Mouse (Mus musculus) thymus, postnatal 0 days (tissue): ENCODE results near the gene Plekhg3. TPM values are rescaled to one million over a fixed set of nuclear protein-coding genes. Genes with fewer than 3 reads are reported as not detected.

Source experiments
- DNase-seq: peaks from one replicate; pipeline ENCODE4 v3.0.0-alpha.2; 2015; ENCODE audit warnings: low spot score
- polyA plus RNA-seq: library from polyadenylated mRNA; unstranded; fragments of >200 nt; fragmentation: Nextera tagmentation; extraction: Ambion mirVana; gene quantifications from 2 replicates; pipeline ENCODE4 v1.2.1, GENCODE M21; 2015

Plekhg3 gene
- polyA plus RNA-seq, 1 experiment from 2014 or later, result 4.7 TPM

GRCm38 (mm10) chr12:76582841-76583240 lies 52.1 kb downstream of the Plekhg3 start:
- DNase-seq, result no peak

GRCm38 (mm10) chr12:76583454-76583853 lies 52.8 kb downstream of the Plekhg3 start:
- no peak for DNase-seq

DNA sequence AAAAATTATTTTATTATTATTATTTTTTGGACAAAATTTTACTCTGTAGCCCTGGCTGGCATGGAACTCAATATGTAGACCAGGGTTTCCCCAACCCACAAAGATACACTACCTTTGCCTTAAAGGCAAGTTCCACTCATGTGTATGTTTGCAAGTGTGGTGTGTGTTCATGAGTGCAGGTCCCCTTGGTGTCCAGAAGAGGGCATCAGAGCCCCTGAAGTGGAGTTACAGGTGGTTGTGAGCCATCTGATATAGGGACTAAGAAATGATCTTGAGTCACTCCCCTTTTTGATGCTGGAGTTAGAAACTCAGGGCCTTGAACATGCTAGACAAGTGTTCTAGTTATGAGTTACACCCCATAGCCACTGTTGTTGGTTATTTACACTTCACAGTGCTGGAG lies 54.3 kb downstream of the Plekhg3 start:
- no peak for DNase-seq

GRCm38 (mm10) chr12:76587357-76587756 lies 56.7 kb downstream of the Plekhg3 start:
- no peak for DNase-seq

- DNase-seq, result no peak
Observed at GRCm38 (mm10) chr12:76589531-76589930, 58.8 kb downstream of the Plekhg3 start.

GRCm38 (mm10) chr12:76591037-76591436 lies 60.3 kb downstream of the Plekhg3 start:
- DNase-seq, result no peak

DNA sequence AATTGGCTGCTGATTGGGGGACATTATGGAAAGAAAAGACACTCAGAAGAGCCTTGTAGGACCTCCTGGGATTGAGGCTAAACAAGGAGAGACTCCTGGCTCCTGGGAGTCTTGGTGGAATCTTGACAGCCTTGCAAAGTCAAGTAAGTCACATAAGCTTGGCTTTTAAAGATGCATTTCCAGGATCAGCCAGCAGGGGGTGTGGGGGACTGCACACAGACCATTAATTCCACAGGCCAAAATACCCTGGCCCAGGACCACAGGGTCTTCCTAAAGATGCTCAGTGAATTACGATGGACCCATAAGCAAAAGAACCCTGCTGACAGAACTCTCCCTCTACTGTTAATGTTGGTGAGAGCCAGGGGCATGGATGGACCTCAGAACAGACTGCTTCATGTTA lies 61.5 kb downstream of the Plekhg3 start:
- peak; percentile 60 for DNase-seq

- no peak for DNase-seq
Observed at GRCm38 (mm10) chr12:76593254-76593653, 62.6 kb downstream of the Plekhg3 start.

- DNase-seq, result no peak
Observed at GRCm38 (mm10) chr12:76593839-76594322, 63.2 kb downstream of the Plekhg3 start.

- DNase-seq, result no peak
Observed at GRCm38 (mm10) chr12:76594556-76594955, 63.9 kb downstream of the Plekhg3 start.

DNA sequence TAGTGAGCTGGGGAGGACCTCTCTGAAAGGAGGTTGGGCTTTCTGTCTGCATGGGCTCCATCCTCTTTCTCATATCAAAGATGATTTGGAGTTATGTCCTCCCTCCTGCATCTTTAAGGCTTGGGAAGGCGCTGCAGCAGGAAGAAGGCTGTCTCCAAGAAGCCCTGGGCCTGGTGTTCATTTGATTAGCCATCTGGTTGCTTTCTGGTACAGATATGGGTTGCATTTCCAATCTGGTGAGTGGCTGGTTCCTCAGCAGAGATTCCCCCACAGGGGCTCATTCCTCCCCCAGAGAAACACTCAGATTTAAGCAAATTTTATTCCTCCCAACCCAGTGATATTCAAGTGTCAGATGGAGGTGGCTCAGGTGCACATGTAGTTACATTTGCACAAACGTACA lies 65.1 kb downstream of the Plekhg3 start:
- DNase-seq, result no peak

DNA sequence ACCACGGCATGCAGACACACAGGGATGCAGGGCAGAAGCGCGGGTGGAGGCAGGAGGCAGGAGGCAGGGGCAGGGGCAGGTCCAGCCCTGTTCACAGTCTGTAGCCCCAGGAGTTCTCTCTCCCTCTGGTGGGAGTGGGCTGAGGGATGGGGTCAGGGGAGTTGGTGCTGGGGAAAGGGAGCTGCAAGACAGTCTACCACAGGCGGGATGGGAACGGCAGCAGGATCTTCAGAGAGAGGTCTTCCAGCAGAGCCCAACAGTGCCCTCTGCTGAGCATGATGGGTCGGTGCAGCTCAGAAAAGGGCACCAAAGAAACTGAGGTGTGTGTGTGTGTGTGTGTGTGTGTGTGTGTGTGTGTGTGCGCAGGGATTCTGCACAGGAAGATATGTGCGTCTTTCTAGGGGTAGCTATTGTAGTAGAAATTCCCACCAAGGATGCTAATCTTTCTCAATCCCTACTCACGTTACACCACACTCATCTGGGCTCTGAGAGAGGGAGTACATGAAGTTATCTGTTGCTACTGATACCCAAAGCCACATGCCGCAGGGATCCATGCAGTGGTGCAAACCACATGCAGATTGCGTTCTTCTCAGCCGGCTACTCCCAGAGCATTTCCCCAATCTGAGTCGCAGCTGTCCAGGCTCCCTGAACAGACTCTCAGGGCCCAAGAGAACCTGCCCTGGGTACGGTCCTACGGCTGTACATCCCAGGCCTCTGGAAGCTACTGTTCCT lies 65.8 kb downstream of the Plekhg3 start:
- DNase-seq, result peak; percentile 71

- no peak for DNase-seq
Observed at GRCm38 (mm10) chr12:76597577-76598100, 66.9 kb downstream of the Plekhg3 start.

DNA sequence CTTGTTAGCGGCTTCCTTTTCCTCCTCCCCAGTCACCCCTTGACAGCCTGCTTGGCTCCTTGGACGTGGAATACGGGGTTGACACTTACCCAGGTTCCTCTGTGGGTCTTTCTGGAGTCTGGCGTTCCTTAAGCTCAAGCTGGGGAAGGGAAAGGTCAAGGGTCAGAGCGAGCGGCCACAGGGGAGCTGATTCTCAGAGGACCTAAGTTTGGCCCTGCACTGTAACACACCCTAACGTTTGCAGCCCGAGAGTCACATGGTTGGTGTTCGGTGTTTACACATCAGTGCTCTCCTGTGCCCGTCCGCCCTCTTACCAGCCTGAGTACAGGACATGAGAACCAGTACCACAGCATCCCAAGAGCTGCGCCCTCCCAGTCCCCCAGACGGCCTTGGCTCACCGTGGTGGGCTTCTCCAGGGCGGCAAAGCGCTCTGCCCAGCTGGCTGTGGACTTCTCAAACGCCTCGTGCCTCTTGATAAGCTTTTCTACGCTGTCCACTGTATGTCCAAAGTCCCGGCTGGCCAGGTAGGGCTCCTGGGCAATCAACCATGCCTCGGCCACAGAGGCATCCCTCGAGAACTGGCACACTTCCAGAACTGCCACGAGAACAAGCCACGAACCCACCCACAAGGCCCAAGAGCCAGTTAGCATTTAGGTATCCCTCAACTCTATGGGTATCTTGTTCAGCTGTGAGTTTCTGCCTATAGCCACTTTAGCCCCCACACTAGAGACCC lies 67.7 kb downstream of the Plekhg3 start:
- no peak for DNase-seq

- DNase-seq, result no peak
Observed at GRCm38 (mm10) chr12:76603779-76604178, 73.1 kb downstream of the Plekhg3 start.

GRCm38 (mm10) chr12:76604546-76604945 lies 73.9 kb downstream of the Plekhg3 start:
- DNase-seq, result no peak

DNA sequence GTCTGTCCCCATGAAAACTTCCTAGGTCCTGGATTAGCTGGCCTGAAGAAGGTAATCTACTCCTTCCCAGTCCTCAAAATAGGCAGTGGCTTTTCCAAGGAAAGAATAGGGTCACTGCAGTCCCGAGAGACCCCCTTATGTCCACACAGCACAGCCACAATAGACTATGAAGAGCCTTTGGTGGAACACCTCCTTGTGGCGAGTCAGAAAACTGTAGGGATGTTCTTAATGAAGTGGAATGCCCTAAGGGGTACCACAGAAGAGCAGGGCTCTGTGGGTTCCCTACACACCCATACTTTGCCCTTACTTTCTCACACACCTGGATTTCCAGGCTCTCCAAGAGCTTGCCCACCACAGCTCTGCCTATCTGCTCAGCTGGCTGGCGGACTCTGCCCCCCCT lies 75.1 kb downstream of the Plekhg3 start:
- DNase-seq, result no peak

DNA sequence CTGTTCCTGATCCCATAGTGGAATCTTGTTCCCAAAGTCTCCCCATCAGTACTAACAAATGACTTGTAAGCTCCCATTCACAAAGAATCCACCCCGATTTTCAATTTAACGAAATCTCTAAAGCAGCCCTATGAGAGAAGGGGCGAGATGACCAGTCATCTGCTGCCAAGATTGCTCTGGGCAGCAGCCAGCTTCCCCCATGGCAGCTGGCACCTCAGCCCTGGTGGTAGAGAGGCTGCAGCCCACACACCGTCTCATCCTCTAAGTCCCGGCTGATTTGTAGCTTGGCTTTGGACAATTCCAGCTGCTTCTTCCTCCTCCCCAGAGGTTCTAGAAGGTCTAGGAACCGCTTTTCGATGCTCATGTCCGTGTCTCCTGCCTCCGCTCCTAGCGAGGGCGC lies 77.5 kb downstream of the Plekhg3 start:
- DNase-seq, result no peak

GRCm38 (mm10) chr12:76608997-76609565 lies 78.4 kb downstream of the Plekhg3 start:
- DNase-seq, result no peak

- no peak for DNase-seq
Observed at GRCm38 (mm10) chr12:76612621-76613020, 81.9 kb downstream of the Plekhg3 start.

GRCm38 (mm10) chr12:76614868-76615579 lies 84.3 kb downstream of the Plekhg3 start:
- DNase-seq, result no peak

GRCm38 (mm10) chr12:76615580-76615937 lies 84.9 kb downstream of the Plekhg3 start:
- no peak for DNase-seq
